Mouse (Mus musculus) ES-Bruce4 (cell line): ENCODE measurements around the gene Padi3. TPM values are rescaled to one million over a fixed set of nuclear protein-coding genes. Genes with fewer than 3 reads are reported as not detected.

Experiments used
- H3K27ac ChIP-seq: 2 replicates; pipeline ENCODE4 v1.5.1; 2012; ENCODE audit warnings: low read length, inconsistent platforms; ENCODE audit not compliant: insufficient read depth
- H3K27me3 ChIP-seq: 2 replicates; pipeline ENCODE4 v1.6.1; 2012; ENCODE audit warnings: mild to moderate bottlenecking, low read length, inconsistent platforms; ENCODE audit not compliant: control insufficient read depth, poor library complexity, insufficient read depth, severe bottlenecking
- H3K36me3 ChIP-seq: 2 replicates; pipeline ENCODE4 v1.6.1; 2012; ENCODE audit warnings: inconsistent platforms, mild to moderate bottlenecking, low read length, moderate library complexity; ENCODE audit not compliant: control insufficient read depth, poor library complexity, insufficient read depth, severe bottlenecking
- H3K4me1 ChIP-seq: one replicate; pipeline ENCODE4 v1.8.1; 2011; ENCODE audit warnings: low read length; ENCODE audit not compliant: control insufficient read depth, insufficient read depth
- H3K4me3 ChIP-seq: 2 replicates; pipeline ENCODE4 v1.5.1; 2011; ENCODE audit warnings: low read depth, mild to moderate bottlenecking, low read length
- H3K9ac ChIP-seq: 2 replicates; pipeline ENCODE4 v1.6.1; 2012; ENCODE audit warnings: low read depth, mild to moderate bottlenecking, inconsistent platforms; ENCODE audit not compliant: poor library complexity, severe bottlenecking
- H3K9me3 ChIP-seq: replicated peaks from 2 replicates; pipeline ENCODE4 v1.6.1; 2012; ENCODE audit warnings: mild to moderate bottlenecking, low read length, inconsistent platforms; ENCODE audit not compliant: control insufficient read depth, poor library complexity, insufficient read depth, severe bottlenecking
- CTCF ChIP-seq: IDR thresholded peaks from one replicate; pipeline ENCODE4 v1.8.1; 2011; ENCODE audit warnings: low read depth, low read length
- EP300 ChIP-seq: IDR thresholded peaks from 2 replicates; pipeline ENCODE4 v1.6.1; 2011; ENCODE audit warnings: low read depth, low read length; ENCODE audit not compliant: insufficient read depth
- POLR2A ChIP-seq: IDR thresholded peaks from one replicate; pipeline ENCODE4 v1.8.1; 2011; ENCODE audit warnings: low read length; ENCODE audit not compliant: insufficient read depth
- polyA plus RNA-seq: library from polyadenylated mRNA; stranded (reverse); fragments of >200 nt; gene quantifications from 2 replicates; pipeline ENCODE4 v1.2.4, GENCODE M21; 2011; ENCODE audit warnings: low read depth; ENCODE audit not compliant: missing spikeins, insufficient read depth, insufficient read length

Gene Padi3
- polyA plus RNA-seq, 1 experiment = 2.8 TPM

GRCm38 (mm10) chr4:140853626-140854025 is 43.2 kb upstream of the Padi3 start:
- Histone ChIP-seq H3K27ac (no peak overlapping the region), H3K4me3 (no peak overlapping the region), H3K9me3 (no peaks in the 10 kb centered on the region), H3K4me1 (no peaks in the 10 kb centered on the region), H3K36me3 (no peaks in the 10 kb centered on the region), H3K27me3 (no peaks in the 10 kb centered on the region), H3K9ac (no peak overlapping the region)
- no peak for TF ChIP-seq EP300

GRCm38 (mm10) chr4:140849310-140849709 is 38.9 kb upstream of the Padi3 start:
- TF ChIP-seq CTCF = no peak
- no peak for TF ChIP-seq POLR2A
- no peak for TF ChIP-seq EP300
- no peak overlapping the region for H3K27ac ChIP-seq
- H3K4me3 ChIP-seq = no peak overlapping the region
- no peaks in the 10 kb centered on the region for H3K36me3 ChIP-seq
- no peaks in the 10 kb centered on the region for H3K9me3 ChIP-seq
- no peak overlapping the region for H3K9ac ChIP-seq
- no peaks in the 10 kb centered on the region for H3K4me1 ChIP-seq
- no peaks in the 10 kb centered on the region for H3K27me3 ChIP-seq

- Histone ChIP-seq H3K9ac (no peak within 1 kb of the TSS), H3K27ac (no peak within 1 kb of the TSS)
- TF ChIP-seq EP300 (no peak), CTCF (no peak)
Measured at GRCm38 (mm10) chr4:140845666-140846065, 35.2 kb upstream of the Padi3 start, which contains the start of gene Padi1. TSS of gene Padi1 (minus strand) at chr4:140845778.

GRCm38 (mm10) chr4:140844991-140845390 is 34.5 kb upstream of the Padi3 start:
- Histone ChIP-seq H3K27ac (no peak overlapping the region), H3K4me3 (no peak overlapping the region), H3K4me1 (no peaks in the 10 kb centered on the region), H3K36me3 (no peaks in the 10 kb centered on the region), H3K27me3 (no peaks in the 10 kb centered on the region), H3K9me3 (no peaks in the 10 kb centered on the region), H3K9ac (no peak overlapping the region)
- TF ChIP-seq EP300 = no peak
- no peak for TF ChIP-seq CTCF
- no peak for TF ChIP-seq POLR2A

More at GRCm38 (mm10) chr4:140845666-140846065, 35.2 kb upstream of the Padi3 start, which contains the start of gene Padi1:
- Histone ChIP-seq H3K36me3 (no peaks in the 10 kb centered on the region), H3K4me3 (no peak within 1 kb of the TSS), H3K9me3 (no peaks in the 10 kb centered on the region), H3K27me3 (no peaks in the 10 kb centered on the region), H3K4me1 (no peaks in the 10 kb centered on the region)

GRCm38 (mm10) chr4:140843670-140844280 is 33.3 kb upstream of the Padi3 start:
- Histone ChIP-seq H3K4me3 (no peak overlapping the region), H3K27ac (no peak overlapping the region), H3K36me3 (no peaks in the 10 kb centered on the region), H3K27me3 (no peaks in the 10 kb centered on the region), H3K9me3 (no peaks in the 10 kb centered on the region), H3K4me1 (no peaks in the 10 kb centered on the region), H3K9ac (no peak overlapping the region)
- no peak for TF ChIP-seq EP300
- TF ChIP-seq CTCF = no peak
- TF ChIP-seq POLR2A = no peak

GRCm38 (mm10) chr4:140842909-140843308 is 32.5 kb upstream of the Padi3 start:
- TF ChIP-seq EP300 (no peak), POLR2A (no peak), CTCF (no peak)
- Histone ChIP-seq H3K36me3 (no peaks in the 10 kb centered on the region), H3K9me3 (no peaks in the 10 kb centered on the region)

More at GRCm38 (mm10) chr4:140842909-140843308, 32.5 kb upstream of the Padi3 start:
- no peak overlapping the region for H3K4me3 ChIP-seq
- H3K9ac ChIP-seq = no peak overlapping the region
- no peaks in the 10 kb centered on the region for H3K27me3 ChIP-seq
- H3K27ac ChIP-seq = no peak overlapping the region
- H3K4me1 ChIP-seq = no peaks in the 10 kb centered on the region
